Mouse (Mus musculus): ENCODE measurements around the gene Csf1. TPM values are rescaled to one million over a fixed set of nuclear protein-coding genes. Genes with fewer than 3 reads are reported as not detected.
A peak's percentile ranks its signal among the peaks of the same experiment; 100 is the strongest.

Csf1 gene
- total RNA-seq, 2 experiments from 2014 or later = 20.4 to 20.5 TPM

DNA sequence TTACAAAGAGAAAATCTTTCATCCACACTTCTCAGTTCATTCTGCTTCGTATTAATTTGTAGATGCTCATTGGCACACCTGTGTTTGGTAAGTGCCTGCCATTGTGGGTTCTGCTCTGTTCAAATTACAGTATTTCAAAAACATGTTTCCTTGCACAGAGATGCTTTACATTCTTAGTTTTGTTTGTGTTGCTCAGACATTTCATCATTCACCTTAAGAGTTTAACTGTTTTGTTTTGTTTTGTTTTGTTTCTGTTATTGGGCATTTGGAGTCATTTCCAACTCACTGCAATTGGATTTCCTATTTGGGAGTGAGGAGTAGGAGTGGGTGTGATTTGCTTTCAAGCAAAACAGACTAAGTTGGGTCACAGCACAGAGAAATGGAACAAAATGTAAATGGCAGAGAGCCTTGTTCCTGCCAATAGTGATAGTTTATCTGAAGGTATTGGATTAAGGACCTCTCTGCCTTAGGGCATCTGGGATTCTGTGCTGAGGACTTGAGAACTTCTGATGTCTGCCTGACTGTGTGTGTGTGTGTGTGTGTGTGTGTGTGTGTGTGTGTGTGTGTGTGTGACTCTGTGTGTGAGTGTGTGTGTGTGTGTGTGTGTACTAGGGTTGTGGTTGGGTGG is 58.4 kb downstream of the Csf1 start:
- no peak overlapping the region for H3K4me3 ChIP-seq
- TF ChIP-seq CTCF (conservative IDR thresholded peaks at IDR 0.05) = no peak
- DNase-seq (ENCODE audit: low spot score in 2 of 2) = no peak
- peak overlapping the region; percentile 54; the same call in 1 of the 2 replicates for H3K27ac ChIP-seq

DNA sequence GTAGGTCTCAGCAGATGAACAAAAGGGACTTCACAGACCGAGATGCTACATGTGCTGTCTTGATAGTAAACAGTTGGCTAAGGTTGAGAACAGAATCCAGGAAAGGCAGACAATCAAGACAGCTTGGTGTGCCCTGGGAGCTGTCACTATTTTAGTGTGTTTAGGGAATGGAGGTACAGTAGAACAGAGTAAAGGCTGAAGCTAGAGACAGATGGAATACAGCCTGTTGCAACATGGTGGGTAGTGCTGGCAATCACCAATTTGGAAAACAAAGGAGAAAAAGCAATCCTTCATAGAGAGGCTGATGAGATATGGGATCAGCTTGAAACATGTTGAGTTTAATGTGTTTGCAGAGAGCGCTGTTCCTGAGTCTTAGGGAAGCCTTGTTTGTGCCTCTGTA is 59.6 kb downstream of the Csf1 start:
- no peak for TF ChIP-seq CTCF (conservative IDR thresholded peaks at IDR 0.05)
- Histone ChIP-seq H3K27ac (peak overlapping the region; percentile 54; the same call in 1 of the 2 replicates), H3K4me3 (no peak overlapping the region)
- DNase-seq (ENCODE audit: low spot score in 2 of 2) = peak in 1 of 2 experiments; percentile 58

DNA sequence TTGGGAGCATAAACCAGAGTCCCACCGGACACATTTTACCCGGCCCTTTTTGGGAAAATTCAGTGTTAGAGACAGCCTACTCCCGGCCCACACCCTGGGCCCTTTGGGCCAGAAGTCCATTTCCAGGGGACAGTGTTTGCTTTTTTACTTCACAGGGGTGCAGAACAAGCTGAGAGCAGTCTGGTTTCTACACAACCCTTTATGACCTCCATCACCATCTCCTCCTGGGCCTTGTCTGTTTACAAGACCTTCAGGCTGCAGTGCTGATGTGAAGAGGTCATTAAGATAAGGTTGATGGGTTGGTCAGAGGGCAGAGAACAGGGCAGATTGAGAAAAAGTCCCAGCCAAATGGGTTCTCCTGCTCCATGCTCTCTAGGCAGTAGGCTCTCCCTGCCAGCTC is 63.4 kb downstream of the Csf1 start:
- no peak for DNase-seq (ENCODE audit: low spot score in 2 of 2)
- Histone ChIP-seq H3K27ac (peak overlapping the region; percentile 54), H3K4me3 (no peak overlapping the region)
- no peak for TF ChIP-seq CTCF (conservative IDR thresholded peaks at IDR 0.05)

DNA sequence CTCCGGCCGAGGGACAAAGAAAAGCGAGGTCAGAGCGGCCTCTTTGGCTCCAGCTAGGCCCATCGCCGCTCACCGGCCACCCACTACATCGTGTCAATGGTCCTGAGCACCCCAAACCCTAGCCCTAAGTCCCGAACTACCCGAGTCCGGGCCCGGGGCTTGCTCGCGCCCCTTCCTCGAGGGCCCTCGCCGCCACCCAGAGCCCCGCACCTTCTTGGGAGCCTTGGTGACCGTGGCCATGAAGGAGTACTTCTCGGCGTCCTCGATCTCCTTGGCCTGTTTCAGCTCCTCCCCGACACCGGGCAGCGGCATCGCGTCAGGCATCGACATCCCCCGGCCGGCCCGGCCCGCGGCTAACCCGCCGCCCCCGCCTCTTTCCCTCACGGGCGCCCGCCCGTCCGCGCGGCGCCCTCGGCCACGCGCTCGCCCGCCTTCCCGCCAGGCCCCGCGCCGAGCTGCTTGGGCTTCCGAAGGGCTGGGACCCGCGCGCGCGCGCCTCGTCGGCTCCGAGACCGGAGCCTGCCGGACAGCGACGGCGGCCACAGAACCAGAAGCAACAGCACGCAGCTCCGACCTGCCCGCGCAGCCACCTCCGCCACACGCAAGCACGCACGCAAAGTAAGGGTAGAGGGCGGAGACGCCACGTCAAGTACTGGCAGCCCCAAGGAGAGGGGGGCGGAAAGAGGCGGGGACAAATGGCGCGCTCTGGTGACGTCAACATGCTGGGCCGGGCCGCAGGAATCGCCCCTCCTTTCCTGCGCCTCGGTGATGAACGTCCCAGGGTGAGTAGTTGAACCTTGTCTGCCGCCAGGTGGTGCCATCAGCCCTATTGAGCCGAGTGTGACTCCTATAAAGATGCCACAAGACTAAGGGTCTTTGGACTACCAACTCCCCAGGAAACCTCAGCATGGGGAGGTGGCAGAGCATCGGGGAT is 64.1 kb downstream of the Csf1 start, which contains the start of gene Ahcyl1:
Ahcyl1 (minus strand) TSS at position 613 of the 934 bp plus-strand sequence.
- TF ChIP-seq CTCF (conservative IDR thresholded peaks at IDR 0.05) = peak; percentile 96
- DNase-seq (ENCODE audit: low spot score in 2 of 2) = peak; percentile 99 to 100
- Histone ChIP-seq H3K4me3 (peak within 1 kb of the TSS; percentile 93), H3K27ac (peak within 1 kb of the TSS; percentile 98)

DNA sequence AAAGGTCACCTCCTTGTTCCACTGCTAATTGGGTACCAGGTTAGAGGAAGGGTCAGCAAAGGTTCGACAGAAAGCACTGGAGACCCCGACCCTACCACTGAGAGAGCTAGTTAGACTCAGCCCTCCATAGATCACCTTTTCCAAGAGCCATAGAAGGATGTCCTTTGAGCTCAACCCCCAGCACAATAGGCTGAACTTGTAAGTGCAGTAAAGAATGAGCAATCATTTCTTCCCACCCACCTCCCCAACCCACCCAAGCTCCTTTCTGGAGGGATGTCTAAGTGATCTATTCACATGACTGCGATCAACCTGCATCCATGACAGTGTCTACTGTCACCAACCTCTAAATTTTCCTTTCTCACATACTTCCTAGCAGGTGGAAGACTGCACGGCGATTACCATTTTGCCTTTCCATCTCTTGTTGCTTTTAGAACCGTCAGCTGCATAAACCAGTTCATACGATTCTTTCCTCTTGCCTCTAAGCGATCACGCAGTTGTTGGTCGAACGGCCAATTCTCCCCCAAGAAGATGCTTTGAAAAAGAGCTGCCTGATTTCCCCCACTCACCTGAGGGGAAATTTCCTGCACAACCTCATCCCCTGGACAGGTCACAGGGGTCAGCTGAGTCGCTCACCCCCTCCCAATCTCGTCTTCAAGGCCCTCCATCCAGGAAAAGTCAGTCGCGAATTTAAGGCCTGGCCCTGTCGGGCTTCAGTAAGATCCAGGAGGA is 64.9 kb downstream of the Csf1 start:
- H3K27ac ChIP-seq = peak overlapping the region; percentile 98
- TF ChIP-seq CTCF (conservative IDR thresholded peaks at IDR 0.05) = no peak
- H3K4me3 ChIP-seq = peak overlapping the region; percentile 93
- DNase-seq (ENCODE audit: low spot score in 2 of 2) = no peak

DNA sequence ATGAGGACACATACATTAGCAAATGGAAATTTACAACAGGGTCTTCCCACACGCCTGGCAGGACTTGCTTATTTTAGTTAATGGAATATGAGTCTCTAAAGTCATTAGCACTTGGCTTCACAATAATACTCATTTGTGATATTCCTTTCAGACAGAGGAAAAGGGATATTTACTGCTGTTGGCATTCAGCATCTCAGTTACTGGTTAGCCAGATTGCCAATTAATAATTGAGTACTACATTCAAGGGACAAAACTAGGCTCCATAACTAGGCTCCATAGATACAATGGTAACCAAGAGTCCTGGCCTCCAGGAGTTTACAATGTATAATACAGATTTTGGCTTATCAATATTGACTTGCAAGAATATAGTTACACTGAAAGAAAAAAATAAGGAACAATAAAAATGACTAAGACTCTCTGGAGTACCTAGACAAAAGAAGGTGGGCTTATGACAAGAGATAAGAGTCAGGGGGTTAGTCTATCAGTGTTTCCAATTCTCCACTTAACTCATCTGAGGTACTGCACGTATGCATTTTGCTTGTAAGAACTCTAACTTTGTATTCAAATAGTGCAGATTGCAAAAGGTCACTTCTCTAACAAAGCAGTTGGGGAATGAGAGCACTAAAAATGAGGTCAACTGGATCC is 65.9 kb downstream of the Csf1 start:
- DNase-seq (ENCODE audit: low spot score in 2 of 2) = no peak
- Histone ChIP-seq H3K27ac (peak overlapping the region; percentile 98), H3K4me3 (peak overlapping the region; percentile 93)
- no peak for TF ChIP-seq CTCF (conservative IDR thresholded peaks at IDR 0.05)

Other genes with a start within 250 kb of the Csf1 start
- gene Slc6a17, start 242.5 kb downstream of the Csf1 start, total RNA-seq (2021) = 100 to 1,000 TPM; 276 to 290 TPM
- not detected for gene Ubl4b, start 205.4 kb downstream of the Csf1 start, total RNA-seq (2021)
- under 1 TPM; 0.56 to 0.84 TPM for gene Alx3, start 165.4 kb downstream of the Csf1 start, total RNA-seq (2021)
- not detected for gene Gm10961, start 129.1 kb downstream of the Csf1 start, total RNA-seq (2021)
- 10 to 100 TPM; 74.5 to 79.2 TPM for gene Strip1, start 128.8 kb downstream of the Csf1 start, total RNA-seq (2021)
- gene Ahcyl1, start 63.9 kb downstream of the Csf1 start, total RNA-seq (2021) = 100 to 1,000 TPM; 338 to 346 TPM
- not detected for gene Eps8l3, start 116.8 kb upstream of the Csf1 start, total RNA-seq (2021)
- 100 to 1,000 TPM; 282 to 304 TPM for gene Gstm5, start 135.4 kb upstream of the Csf1 start, total RNA-seq (2021)
- gene Gstm7, start 171.3 kb upstream of the Csf1 start, total RNA-seq (2021) = 100 to 1,000 TPM; 173 to 177 TPM
- gene Gstm6, start 183.3 kb upstream of the Csf1 start, total RNA-seq (2021) = 10 to 100 TPM; 16.6 to 19.5 TPM
- not detected for gene Gstm3, start 208.8 kb upstream of the Csf1 start, total RNA-seq (2021)
- 1 to 10 TPM; 2.3 to 3.6 TPM for gene Gstm2, start 226.0 kb upstream of the Csf1 start, total RNA-seq (2021)